Mouse (Mus musculus): Measurements from ENCODE around the gene Col6a1.

DNA sequence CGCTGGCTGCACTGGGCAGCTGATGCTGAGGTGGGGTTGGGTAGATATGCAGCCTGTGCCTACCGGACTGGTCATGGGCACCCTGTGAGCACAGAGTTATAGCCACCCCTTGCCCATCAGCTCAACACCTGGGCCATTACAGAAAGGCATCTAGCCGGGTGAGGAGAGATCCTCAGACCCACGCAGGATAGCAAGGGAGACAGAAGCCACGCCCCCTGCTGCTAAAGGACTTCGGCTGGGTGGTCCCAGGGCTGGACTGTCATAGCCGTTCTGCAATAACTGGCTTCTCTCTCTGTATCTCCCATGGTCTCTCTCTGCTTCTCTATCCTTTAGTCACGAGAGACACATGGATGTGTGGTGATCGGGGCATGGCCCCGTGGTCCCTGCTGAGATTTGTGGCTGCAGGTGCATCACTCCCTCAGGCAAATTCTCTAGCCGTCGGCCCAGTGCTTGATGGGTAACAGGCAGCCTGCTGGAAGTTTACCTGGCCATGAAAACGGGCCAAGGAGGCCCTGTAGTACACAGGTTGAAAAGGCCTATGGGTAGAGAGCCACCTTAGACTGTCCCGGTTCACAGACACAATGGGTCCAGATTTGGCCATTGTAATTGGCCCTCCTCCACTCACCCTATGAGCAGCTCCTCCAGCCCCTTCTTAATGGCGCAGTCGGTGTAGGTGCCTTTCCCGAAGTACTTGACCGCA is 3.1 kb downstream of the Col6a1 start:
- TF ChIP-seq POLR2A (IDR thresholded peaks at IDR 0.05; ENCODE audit: extremely low read depth, insufficient read depth, low read length) (no peak), CTCF (IDR thresholded peaks at IDR 0.05; ENCODE audit: extremely low read depth, insufficient read depth, low read length) (no peak)

All from cortical plate, adult 2 months (tissue).